Mouse (Mus musculus) C2C12 (cell line): ENCODE measurements around the gene Oxct2a. TPM values are rescaled to one million over a fixed set of nuclear protein-coding genes. Genes with fewer than 3 reads are reported as not detected.
"Not testable (repeated sequence)": the region's sequence is repeated elsewhere in the genome, so short reads cannot be mapped to it uniquely, and the experiment has no call there.

Experiments used
- H3K27me3 ChIP-seq: one replicate; pipeline ENCODE4 v1.6.1; 2011; ENCODE audit not compliant: control insufficient read depth, insufficient read depth, insufficient read length
- H3K36me3 ChIP-seq: one replicate; pipeline ENCODE4 v1.6.1; 2011; ENCODE audit not compliant: control insufficient read depth, insufficient read depth
- H3K4me3 ChIP-seq: one replicate; pipeline ENCODE4 v1.5.1; 2011; ENCODE audit warnings: mild to moderate bottlenecking, control low read depth; ENCODE audit not compliant: poor library complexity, insufficient read depth, severe bottlenecking
- H3K79me2 ChIP-seq: one replicate; pipeline ENCODE4 v1.6.1; 2011; ENCODE audit not compliant: control insufficient read depth, insufficient read depth
- H3K79me3 ChIP-seq: one replicate; pipeline ENCODE4 v1.6.1; 2011; ENCODE audit warnings: low read depth, control low read depth
- H3ac ChIP-seq: one replicate; pipeline ENCODE3; 2011; ENCODE audit warnings: low read depth; ENCODE audit not compliant: control insufficient read depth, insufficient read length
- CEBPB ChIP-seq: IDR thresholded peaks from one replicate; pipeline ENCODE4 v1.6.1; 2011; ENCODE audit warnings: low read depth, mild to moderate bottlenecking, control low read depth, moderate library complexity
- CTCF ChIP-seq: IDR thresholded peaks from one replicate; pipeline ENCODE4 v1.5.1; 2011; ENCODE audit not compliant: control insufficient read depth, insufficient read depth, insufficient read length
- FOSL1 ChIP-seq: IDR thresholded peaks from one replicate; pipeline ENCODE4 v1.8.0; 2011; ENCODE audit warnings: mild to moderate bottlenecking, low read length; ENCODE audit not compliant: poor library complexity, insufficient read depth, severe bottlenecking
- MAX ChIP-seq: IDR thresholded peaks from one replicate; pipeline ENCODE4 v1.6.1; 2011; ENCODE audit warnings: mild to moderate bottlenecking, control low read depth
- MYOD1 ChIP-seq: IDR thresholded peaks from one replicate; pipeline ENCODE4 v1.6.1; 2011; ENCODE audit warnings: low read depth; ENCODE audit not compliant: control insufficient read depth, insufficient read length
- MYOG ChIP-seq: IDR thresholded peaks from one replicate; pipeline ENCODE4 v1.6.1; 2011; ENCODE audit not compliant: control insufficient read depth, insufficient read length; ENCODE audit errors: extremely low read depth
- USF1 ChIP-seq: IDR thresholded peaks from one replicate; pipeline ENCODE4 v1.6.1; 2011; ENCODE audit warnings: low read depth, mild to moderate bottlenecking, control low read depth, moderate library complexity
- polyA plus RNA-seq: library from polyadenylated mRNA; unstranded; fragments of >200 nt; fragmentation: generic; extraction: Trizol; gene quantifications from one replicate; pipeline ENCODE4 v1.2.1, GENCODE M21; 2012; ENCODE audit warnings: missing spikeins

The Oxct2a gene
- polyA plus RNA-seq, 1 experiment = 0.05 TPM

- no peak for TF ChIP-seq CEBPB
- no peak for TF ChIP-seq USF1
- no peak for TF ChIP-seq FOSL1
- no peak for TF ChIP-seq CTCF
- TF ChIP-seq MAX = no peak
- TF ChIP-seq MYOD1 = no peak
- no peak for TF ChIP-seq MYOG
- no peaks in the 10 kb centered on the region for H3K27me3 ChIP-seq
- H3K4me3 ChIP-seq = no peak overlapping the region
- H3K79me3 ChIP-seq = no peaks in the 10 kb centered on the region
- H3K36me3 ChIP-seq = peaks cover under 1% of the 10 kb centered on the region
- H3K79me2 ChIP-seq = no peaks in the 10 kb centered on the region
- H3ac ChIP-seq = no peak overlapping the region
These were observed 20.0 kb upstream of the Oxct2a start for GRCm38 (mm10) chr4:123343471-123343789.

GRCm38 (mm10) chr4:123342642-123343470 is 19.4 kb upstream of the Oxct2a start, which contains the start of gene Bmp8a:
TSS of gene Bmp8a (minus strand) at chr4:123343252.
- H3K27me3 ChIP-seq = no peaks in the 10 kb centered on the region
- no peaks in the 10 kb centered on the region for H3K79me3 ChIP-seq
- no peaks in the 10 kb centered on the region for H3K36me3 ChIP-seq
- H3ac ChIP-seq = peak within 1 kb of the TSS; percentile 62
- no peaks in the 10 kb centered on the region for H3K79me2 ChIP-seq
- H3K4me3 ChIP-seq = no peak within 1 kb of the TSS
- TF ChIP-seq CTCF (no peak), MYOD1 (peak; percentile 44)

GRCm38 (mm10) chr4:123342091-123342641 is 18.7 kb upstream of the Oxct2a start:
- TF ChIP-seq USF1 = no peak
- TF ChIP-seq FOSL1 = no peak
- no peak for TF ChIP-seq MAX
- no peak for TF ChIP-seq MYOG
- no peak for TF ChIP-seq MYOD1
- no peak for TF ChIP-seq CTCF
- no peak for TF ChIP-seq CEBPB
- Histone ChIP-seq H3K79me2 (no peaks in the 10 kb centered on the region), H3K4me3 (no peak overlapping the region), H3K27me3 (no peaks in the 10 kb centered on the region), H3ac (no peak overlapping the region), H3K79me3 (no peaks in the 10 kb centered on the region), H3K36me3 (no peaks in the 10 kb centered on the region)

GRCm38 (mm10) chr4:123340232-123340631 is 16.8 kb upstream of the Oxct2a start:
- H3K36me3 ChIP-seq = no peaks in the 10 kb centered on the region
- TF ChIP-seq FOSL1 (no peak), CEBPB (peak; percentile 27)
- no peaks in the 10 kb centered on the region for H3K27me3 ChIP-seq
- no peak overlapping the region for H3ac ChIP-seq
- H3K79me3 ChIP-seq = no peaks in the 10 kb centered on the region
- H3K79me2 ChIP-seq = no peaks in the 10 kb centered on the region
- H3K4me3 ChIP-seq = no peak overlapping the region

- Histone ChIP-seq H3K79me3 (no peaks in the 10 kb centered on the region), H3K79me2 (no peaks in the 10 kb centered on the region), H3K4me3 (no peak overlapping the region), H3ac (no peak overlapping the region), H3K36me3 (no peaks in the 10 kb centered on the region), H3K27me3 (no peaks in the 10 kb centered on the region)
- TF ChIP-seq CEBPB = no peak
These were observed 14.3 kb upstream of the Oxct2a start for GRCm38 (mm10) chr4:123337693-123338092.

- no peak overlapping the region for H3ac ChIP-seq
- TF ChIP-seq CTCF (peak; percentile 4), USF1 (no peak)
- H3K36me3 ChIP-seq = no peaks in the 10 kb centered on the region
- H3K79me3 ChIP-seq = no peaks in the 10 kb centered on the region
- H3K4me3 ChIP-seq = no peak overlapping the region
- H3K27me3 ChIP-seq = no peaks in the 10 kb centered on the region
- no peaks in the 10 kb centered on the region for H3K79me2 ChIP-seq
These were observed 12.6 kb upstream of the Oxct2a start for GRCm38 (mm10) chr4:123335796-123336585.

GRCm38 (mm10) chr4:123335244-123335643 is 11.8 kb upstream of the Oxct2a start:
- not testable (repeated sequence) for H3K79me2 ChIP-seq, H3K27me3 ChIP-seq, H3K36me3 ChIP-seq, H3K79me3 ChIP-seq, H3K4me3 ChIP-seq, H3ac ChIP-seq
